8 mouse cellular contexts compared by ENCODE assay signal in genomic region chr19:30174919-30175571, GRCm38 (mm10). TPM values are rescaled to one million over a fixed set of nuclear protein-coding genes. Genes with fewer than 3 reads are reported as not detected.
DNase-seq lines count a peak whose midpoint lies in the region; ATAC-seq lines count a peak whose summit lies in the region.

Gldc (minus strand) TSS chr19:30175429.

- H3K27me3 ChIP-seq in embryonic facial prominence, embryonic 14.5 days (replicated peaks; ENCODE audit: control insufficient read depth, insufficient read depth, low read length): peaks cover 38% of the 10 kb centered on the region
- peaks cover 8% of the 10 kb centered on the region; the same call in 1 of the 2 replicates for H3K27me3 ChIP-seq in heart, embryonic 11.5 days (ENCODE audit: control insufficient read depth, insufficient read depth, low read length)
- H3K27me3 ChIP-seq in kidney, embryonic 15.5 days: peaks cover 37% of the 10 kb centered on the region
- H3K27me3 ChIP-seq in limb, embryonic 15.5 days: peaks cover 37% of the 10 kb centered on the region
- H3K27me3 ChIP-seq in neural tube, embryonic 11.5 days (ENCODE audit: control insufficient read depth, insufficient read depth, low read length): no peaks in the 10 kb centered on the region

- H3K9me3 ChIP-seq in embryonic facial prominence, embryonic 14.5 days (ENCODE audit: control insufficient read depth, low read length): peaks cover 4% of the 10 kb centered on the region; the same call in 1 of the 2 replicates
- no peaks in the 10 kb centered on the region for H3K9me3 ChIP-seq in heart, embryonic 11.5 days (replicated peaks; ENCODE audit: control insufficient read depth, low read length)
- H3K9me3 ChIP-seq in kidney, embryonic 15.5 days (replicated peaks): no peaks in the 10 kb centered on the region
- H3K9me3 ChIP-seq in limb, embryonic 15.5 days: no peaks in the 10 kb centered on the region
- H3K9me3 ChIP-seq in neural tube, embryonic 11.5 days (ENCODE audit: control insufficient read depth, low read length): 0 out of 2 replicates have a peak, but pooled peaks cover 2% of the 10 kb centered on the region

- H3K4me3 ChIP-seq in embryonic facial prominence, embryonic 14.5 days (ENCODE audit: low read depth, low read length): peak within 1 kb of the TSS; percentile 58
- peak within 1 kb of the TSS; percentile 67 for H3K4me3 ChIP-seq in heart, embryonic 11.5 days (ENCODE audit: low read depth, low read length)
- peak within 1 kb of the TSS; percentile 66 for H3K4me3 ChIP-seq in kidney, embryonic 15.5 days (replicated peaks)
- H3K4me3 ChIP-seq in limb, embryonic 15.5 days: peak within 1 kb of the TSS; percentile 57
- H3K4me3 ChIP-seq in neural tube, embryonic 11.5 days (ENCODE audit: low read depth, low read length): peak within 1 kb of the TSS; percentile 59

- H3K4me1 ChIP-seq in embryonic facial prominence, embryonic 14.5 days (ENCODE audit: control insufficient read depth, insufficient read depth, low read length): no peaks in the 10 kb centered on the region; the same call in 1 of the 2 replicates
- no peaks in the 10 kb centered on the region for H3K4me1 ChIP-seq in heart, embryonic 11.5 days (ENCODE audit: control insufficient read depth, insufficient read depth, low read length)
- peaks cover 16% of the 10 kb centered on the region for H3K4me1 ChIP-seq in kidney, embryonic 15.5 days
- peaks cover 10% of the 10 kb centered on the region for H3K4me1 ChIP-seq in limb, embryonic 15.5 days
- H3K4me1 ChIP-seq in neural tube, embryonic 11.5 days (ENCODE audit: control insufficient read depth, insufficient read depth, low read length): no peaks in the 10 kb centered on the region; the same call in 1 of the 2 replicates

- H3K4me2 ChIP-seq in embryonic facial prominence, embryonic 14.5 days (ENCODE audit: low read depth, low read length): peak within 1 kb of the TSS; percentile 100
- H3K4me2 ChIP-seq in heart, embryonic 11.5 days: peak within 1 kb of the TSS; percentile 100
- peak within 1 kb of the TSS; percentile 100 for H3K4me2 ChIP-seq in kidney, embryonic 15.5 days
- peak within 1 kb of the TSS; percentile 100 for H3K4me2 ChIP-seq in limb, embryonic 15.5 days
- H3K4me2 ChIP-seq in neural tube, embryonic 11.5 days (ENCODE audit: low read depth): peak within 1 kb of the TSS; percentile 83

- ATAC-seq in embryonic facial prominence, embryonic 14.5 days (ENCODE audit: low read depth): peak; percentile 96
- ATAC-seq in heart, embryonic 11.5 days (replicated peaks; ENCODE audit: insufficient number of reproducible peaks, low FRiP score, low TSS enrichment): peak; percentile 78
- peak; percentile 96 for ATAC-seq in kidney, embryonic 15.5 days (replicated peaks; ENCODE audit: low FRiP score)
- ATAC-seq in limb, embryonic 15.5 days (ENCODE audit: insufficient number of reproducible peaks, low FRiP score, low TSS enrichment, low read depth): peak; percentile 86
- ATAC-seq in neural tube, embryonic 11.5 days (ENCODE audit: insufficient read depth, low FRiP score, low TSS enrichment): peak; percentile 95

- DNase-seq in lung, adult 18-20 months: peak; percentile 5 to 7
- DNase-seq in lung, postnatal 25 days (ENCODE audit: low spot score): no peak
- DNase-seq in embryonic facial prominence, embryonic 14.5 days (ENCODE audit: low spot score): peak; percentile 89
- peak; percentile 83 for DNase-seq in neural tube, embryonic 11.5 days (ENCODE audit: low spot score)
- peak; percentile 1 for DNase-seq in thymus, postnatal 25 days

- H3K36me3 ChIP-seq in embryonic facial prominence, embryonic 14.5 days (ENCODE audit: control insufficient read depth, insufficient read depth, low read length): no peaks in the 10 kb centered on the region
- no peaks in the 10 kb centered on the region for H3K36me3 ChIP-seq in heart, embryonic 11.5 days (ENCODE audit: control insufficient read depth, insufficient read depth, low read length)
- no peaks in the 10 kb centered on the region for H3K36me3 ChIP-seq in kidney, embryonic 15.5 days
- H3K36me3 ChIP-seq in limb, embryonic 15.5 days: no peaks in the 10 kb centered on the region
- H3K36me3 ChIP-seq in neural tube, embryonic 11.5 days (ENCODE audit: control insufficient read depth, insufficient read depth, low read length): no peaks in the 10 kb centered on the region

- H3K9ac ChIP-seq in embryonic facial prominence, embryonic 14.5 days (ENCODE audit: low read depth, low read length): peak within 1 kb of the TSS; percentile 60
- H3K9ac ChIP-seq in heart, embryonic 11.5 days (ENCODE audit: low read depth, low read length): peak within 1 kb of the TSS; percentile 54; the same call in 1 of the 2 replicates
- peak within 1 kb of the TSS; percentile 57 for H3K9ac ChIP-seq in kidney, embryonic 15.5 days
- peak within 1 kb of the TSS; percentile 36 for H3K9ac ChIP-seq in limb, embryonic 15.5 days
- peak within 1 kb of the TSS; percentile 63 for H3K9ac ChIP-seq in neural tube, embryonic 11.5 days (ENCODE audit: low read length)

- under 1% methylated on average over 17 of the region's 53 CpGs for WGBS in embryonic facial prominence, embryonic 14.5 days
- WGBS in heart, embryonic 11.5 days (ENCODE audit: insufficient replicate concordance): under 1% methylated on average over 30 of the region's 53 CpGs
- under 1% methylated on average over 40 of the region's 53 CpGs for WGBS in kidney, embryonic 15.5 days
- under 1% methylated on average over 46 of the region's 53 CpGs for WGBS in limb, embryonic 15.5 days
- 0% methylated on average over 52 of the region's 53 CpGs for WGBS in neural tube, embryonic 11.5 days

- no peak within 1 kb of the TSS for H3K27ac ChIP-seq in embryonic facial prominence, embryonic 14.5 days (replicated peaks; ENCODE audit: low read depth, low read length)
- H3K27ac ChIP-seq in heart, embryonic 11.5 days (ENCODE audit: low read depth, low read length): no peak within 1 kb of the TSS
- peak within 1 kb of the TSS; percentile 71 for H3K27ac ChIP-seq in kidney, embryonic 15.5 days
- no peak within 1 kb of the TSS for H3K27ac ChIP-seq in limb, embryonic 15.5 days
- peak within 1 kb of the TSS; percentile 30; the same call in 1 of the 2 replicates for H3K27ac ChIP-seq in neural tube, embryonic 11.5 days (ENCODE audit: low read depth, low read length)

RNA-seq across cellular contexts. Expression of gene Gldc, which starts in this region (rescaled TPM):
- 2.5 and 4.3 TPM in 2 replicates for polyA plus RNA-seq in embryonic facial prominence, embryonic 14.5 days (2014; fragmentation: Nextera tagmentation; extraction: Ambion mirVana)
- polyA plus RNA-seq in heart, embryonic 11.5 days (2014; fragmentation: Nextera tagmentation; extraction: Ambion mirVana): 5.0 and 5.6 TPM in 2 replicates
- polyA plus RNA-seq in kidney, embryonic 15.5 days (2015; fragmentation: Nextera tagmentation; extraction: Ambion mirVana): 11.0 and 11.4 TPM in 2 replicates
- 8.8 and 12.1 TPM in 2 replicates for polyA plus RNA-seq in limb, embryonic 15.5 days (2015; fragmentation: Nextera tagmentation; extraction: Ambion mirVana)
- 19.6 and 22.2 TPM in 2 replicates for polyA plus RNA-seq in neural tube, embryonic 11.5 days (2014; fragmentation: Nextera tagmentation; extraction: Ambion mirVana)

Comparison
In these comparisons a context has a peak if more than half of its experiments do, and no peak if none do; other contexts are left out.
1. H3K27ac ChIP-seq: peak in kidney, embryonic 15.5 days (single experiment) and neural tube, embryonic 11.5 days (single experiment); none in embryonic facial prominence, embryonic 14.5 days (single experiment), heart, embryonic 11.5 days (single experiment) and limb, embryonic 15.5 days (single experiment).
2. Peak in every context shown above with its lines, with median percentiles within 50 percentile points of each other: ATAC-seq, H3K4me2 ChIP-seq, H3K4me3 ChIP-seq and H3K9ac ChIP-seq.